In genomic region chr5:77217724-77218123, GRCm38 (mm10) we compare ENCODE assay signal across 8 mouse cellular contexts. TPM values are rescaled to one million over a fixed set of nuclear protein-coding genes. Genes with fewer than 3 reads are reported as not detected.
A peak's percentile ranks its signal among the peaks of the same experiment; 100 is the strongest.
DNase-seq lines count a peak whose midpoint lies in the region; ATAC-seq lines count a peak whose summit lies in the region.

No protein-coding gene starts in this region.

- no peak overlapping the region for H3K9ac ChIP-seq in forebrain, embryonic 11.5 days (ENCODE audit: low read length)
- no peak overlapping the region for H3K9ac ChIP-seq in forebrain, embryonic 13.5 days
- H3K9ac ChIP-seq in neural tube, embryonic 12.5 days, result no peak overlapping the region
- H3K9ac ChIP-seq in stomach, embryonic 16.5 days (ENCODE audit: low read length), result no peak overlapping the region

- no peak overlapping the region for H3K4me2 ChIP-seq in forebrain, embryonic 11.5 days (ENCODE audit: low read depth, low read length, severe bottlenecking)
- H3K4me2 ChIP-seq in forebrain, embryonic 13.5 days, result no peak overlapping the region
- 0 out of 2 replicates have a peak overlapping the region, but pooled peaks have one; percentile 20 for H3K4me2 ChIP-seq in neural tube, embryonic 12.5 days (replicated peaks)
- H3K4me2 ChIP-seq in stomach, embryonic 16.5 days (ENCODE audit: low read depth, low read length), result peak overlapping the region; percentile 38; the same call in 1 of the 2 replicates

- peak; percentile 24; the same call in 1 of the 2 replicates for ATAC-seq in forebrain, embryonic 11.5 days (replicated peaks; ENCODE audit: low FRiP score)
- ATAC-seq in forebrain, embryonic 13.5 days, result no peak
- 0 out of 2 replicates have a peak, but pooled peaks have one; percentile 29 for ATAC-seq in neural tube, embryonic 12.5 days (ENCODE audit: low FRiP score, low read depth)
- ATAC-seq in stomach, embryonic 16.5 days (ENCODE audit: insufficient read depth, low FRiP score), result peak; percentile 49; the same call in 1 of the 2 replicates

- no peaks in the 10 kb centered on the region for H3K4me1 ChIP-seq in forebrain, embryonic 11.5 days (replicated peaks; ENCODE audit: control insufficient read depth, insufficient read depth, low read length)
- no peaks in the 10 kb centered on the region for H3K4me1 ChIP-seq in forebrain, embryonic 13.5 days
- no peaks in the 10 kb centered on the region for H3K4me1 ChIP-seq in neural tube, embryonic 12.5 days
- H3K4me1 ChIP-seq in limb, embryonic 10.5 days, result no peaks in the 10 kb centered on the region
- H3K4me1 ChIP-seq in stomach, embryonic 16.5 days (ENCODE audit: control insufficient read depth, insufficient read depth, low read length), result no peaks in the 10 kb centered on the region

- no peaks in the 10 kb centered on the region for H3K36me3 ChIP-seq in forebrain, embryonic 11.5 days (ENCODE audit: control insufficient read depth, insufficient read depth, low read length)
- H3K36me3 ChIP-seq in forebrain, embryonic 13.5 days (ENCODE audit: poor library complexity, severe bottlenecking), result no peaks in the 10 kb centered on the region
- H3K36me3 ChIP-seq in neural tube, embryonic 12.5 days, result no peaks in the 10 kb centered on the region
- H3K36me3 ChIP-seq in limb, embryonic 10.5 days, result no peaks in the 10 kb centered on the region
- no peaks in the 10 kb centered on the region for H3K36me3 ChIP-seq in stomach, embryonic 16.5 days (ENCODE audit: control insufficient read depth, insufficient read depth, low read length)

- no peak overlapping the region for H3K4me3 ChIP-seq in forebrain, embryonic 11.5 days (ENCODE audit: low read depth, low read length)
- H3K4me3 ChIP-seq in forebrain, embryonic 13.5 days, result no peak overlapping the region
- H3K4me3 ChIP-seq in neural tube, embryonic 12.5 days, result no peak overlapping the region
- peak overlapping the region; percentile 27; the same call in 1 of the 2 replicates for H3K4me3 ChIP-seq in limb, embryonic 10.5 days
- peak overlapping the region; percentile 32 for H3K4me3 ChIP-seq in stomach, embryonic 16.5 days (replicated peaks; ENCODE audit: low read length)

- WGBS in forebrain, embryonic 11.5 days, result 25% methylated on average over 2 of the region's 2 CpGs
- 15% methylated on average over 2 of the region's 2 CpGs for WGBS in forebrain, embryonic 13.5 days
- 21% methylated on average over 2 of the region's 2 CpGs for WGBS in neural tube, embryonic 12.5 days
- 27% methylated on average over 2 of the region's 2 CpGs for WGBS in limb, embryonic 10.5 days
- WGBS in stomach, embryonic 16.5 days, result 11% methylated on average over 2 of the region's 2 CpGs

- DNase-seq in forebrain, embryonic 11.5 days (ENCODE audit: low spot score), result no peak
- no peak for DNase-seq in neural tube, embryonic 10.5 days (ENCODE audit: extremely low spot score, low spot score)
- DNase-seq in limb, embryonic 10.5 days (ENCODE audit: low spot score), result no peak
- DNase-seq in T-cell, adult 2 months (ENCODE audit: low spot score), result no peak
- DNase-seq in layer of hippocampus, adult 9-10 months (ENCODE audit: low spot score), result no peak

- no peak overlapping the region for H3K27ac ChIP-seq in forebrain, embryonic 11.5 days (ENCODE audit: low read depth, low read length)
- no peak overlapping the region for H3K27ac ChIP-seq in forebrain, embryonic 13.5 days
- H3K27ac ChIP-seq in neural tube, embryonic 12.5 days, result no peak overlapping the region
- no peak overlapping the region for H3K27ac ChIP-seq in limb, embryonic 10.5 days
- no peak overlapping the region for H3K27ac ChIP-seq in stomach, embryonic 16.5 days (ENCODE audit: low read length)

- no peaks in the 10 kb centered on the region for H3K27me3 ChIP-seq in forebrain, embryonic 11.5 days (ENCODE audit: control insufficient read depth, insufficient read depth, low read length)
- no peaks in the 10 kb centered on the region for H3K27me3 ChIP-seq in forebrain, embryonic 13.5 days
- no peaks in the 10 kb centered on the region for H3K27me3 ChIP-seq in neural tube, embryonic 12.5 days (replicated peaks)
- no peaks in the 10 kb centered on the region for H3K27me3 ChIP-seq in limb, embryonic 10.5 days (ENCODE audit: low read depth, poor library complexity, severe bottlenecking)
- H3K27me3 ChIP-seq in stomach, embryonic 16.5 days (ENCODE audit: control insufficient read depth, insufficient read depth, low read length), result no peaks in the 10 kb centered on the region

- H3K9me3 ChIP-seq in forebrain, embryonic 11.5 days (ENCODE audit: control insufficient read depth, low read length), result no peaks in the 10 kb centered on the region
- no peaks in the 10 kb centered on the region for H3K9me3 ChIP-seq in forebrain, embryonic 13.5 days (replicated peaks)
- H3K9me3 ChIP-seq in neural tube, embryonic 12.5 days, result no peaks in the 10 kb centered on the region
- H3K9me3 ChIP-seq in limb, embryonic 10.5 days (replicated peaks), result no peaks in the 10 kb centered on the region
- no peaks in the 10 kb centered on the region for H3K9me3 ChIP-seq in stomach, embryonic 16.5 days (replicated peaks; ENCODE audit: control insufficient read depth, low read length)

RNA-seq across cellular contexts. Expression of gene Spink2, which starts 6.5 kb away (rescaled TPM):
- polyA plus RNA-seq in forebrain, embryonic 11.5 days (2014; fragmentation: Nextera tagmentation; extraction: Ambion mirVana), result 0.63 and 1.2 TPM in 2 replicates
- polyA plus RNA-seq in forebrain, embryonic 13.5 days (2015; fragmentation: Nextera tagmentation; extraction: Ambion mirVana), result 0.94 and 1.4 TPM in 2 replicates
- 3.0 and 4.1 TPM in 2 replicates for polyA plus RNA-seq in neural tube, embryonic 12.5 days (2016; fragmentation: Nextera tagmentation; extraction: Ambion mirVana)
- 0.89 and 1.4 TPM in 2 replicates for polyA plus RNA-seq in limb, embryonic 10.5 days (2016; fragmentation: Nextera tagmentation; extraction: Ambion mirVana)
- 1.3 and 3.2 TPM in 2 replicates for polyA plus RNA-seq in stomach, embryonic 16.5 days (2015; fragmentation: Nextera tagmentation; extraction: Ambion mirVana)

RNA-seq across cellular contexts. Expression of gene Rest, which starts 47.6 kb away (rescaled TPM):
- polyA plus RNA-seq in forebrain, embryonic 11.5 days (2014; fragmentation: Nextera tagmentation; extraction: Ambion mirVana), result 24.7 and 25.3 TPM in 2 replicates
- polyA plus RNA-seq in forebrain, embryonic 13.5 days (2015; fragmentation: Nextera tagmentation; extraction: Ambion mirVana), result 11.1 and 13.1 TPM in 2 replicates
- polyA plus RNA-seq in neural tube, embryonic 12.5 days (2016; fragmentation: Nextera tagmentation; extraction: Ambion mirVana), result 18.9 and 20.6 TPM in 2 replicates
- 35.7 and 46.6 TPM in 2 replicates for polyA plus RNA-seq in limb, embryonic 10.5 days (2016; fragmentation: Nextera tagmentation; extraction: Ambion mirVana)
- polyA plus RNA-seq in stomach, embryonic 16.5 days (2015; fragmentation: Nextera tagmentation; extraction: Ambion mirVana), result 21.3 and 22.5 TPM in 2 replicates

Comparison
In these comparisons a context has a peak if more than half of its experiments do, and no peak if none do; other contexts are left out.
1. H3K4me2 ChIP-seq: peak in neural tube, embryonic 12.5 days (single experiment) and stomach, embryonic 16.5 days (single experiment); none in forebrain, embryonic 11.5 days (single experiment) and forebrain, embryonic 13.5 days (single experiment).
2. H3K4me3 ChIP-seq: peak in limb, embryonic 10.5 days (single experiment) and stomach, embryonic 16.5 days (single experiment); none in forebrain, embryonic 11.5 days (single experiment), forebrain, embryonic 13.5 days (single experiment) and neural tube, embryonic 12.5 days (single experiment).